Mouse (Mus musculus) C2C12 (cell line): ENCODE measurements at regions not wholly inside any gene's neighbourhood (a gene's known extent, or its start where the extent isn't known, plus 50 kb on each side); places are given as distances from the start of the nearest gene placed in this dataset.

Experiments used
- H3K27me3 ChIP-seq: one replicate; pipeline ENCODE4 v1.6.1; 2011; ENCODE audit not compliant: control insufficient read depth, insufficient read depth, insufficient read length
- H3K36me3 ChIP-seq: one replicate; pipeline ENCODE4 v1.6.1; 2011; ENCODE audit not compliant: control insufficient read depth, insufficient read depth
- H3K4me3 ChIP-seq: one replicate; pipeline ENCODE4 v1.5.1; 2011; ENCODE audit warnings: mild to moderate bottlenecking, control low read depth; ENCODE audit not compliant: poor library complexity, insufficient read depth, severe bottlenecking
- H3K79me2 ChIP-seq: one replicate; pipeline ENCODE4 v1.6.1; 2011; ENCODE audit not compliant: control insufficient read depth, insufficient read depth
- H3K79me3 ChIP-seq: one replicate; pipeline ENCODE4 v1.6.1; 2011; ENCODE audit warnings: low read depth, control low read depth
- H3ac ChIP-seq: one replicate; pipeline ENCODE3; 2011; ENCODE audit warnings: low read depth; ENCODE audit not compliant: control insufficient read depth, insufficient read length
- CEBPB ChIP-seq: IDR thresholded peaks from one replicate; pipeline ENCODE4 v1.6.1; 2011; ENCODE audit warnings: low read depth, mild to moderate bottlenecking, control low read depth, moderate library complexity
- CTCF ChIP-seq: IDR thresholded peaks from one replicate; pipeline ENCODE4 v1.5.1; 2011; ENCODE audit not compliant: control insufficient read depth, insufficient read depth, insufficient read length
- FOSL1 ChIP-seq: IDR thresholded peaks from one replicate; pipeline ENCODE4 v1.8.0; 2011; ENCODE audit warnings: mild to moderate bottlenecking, low read length; ENCODE audit not compliant: poor library complexity, insufficient read depth, severe bottlenecking
- MAX ChIP-seq: IDR thresholded peaks from one replicate; pipeline ENCODE4 v1.6.1; 2011; ENCODE audit warnings: mild to moderate bottlenecking, control low read depth
- MYOD1 ChIP-seq: IDR thresholded peaks from one replicate; pipeline ENCODE4 v1.6.1; 2011; ENCODE audit warnings: low read depth; ENCODE audit not compliant: control insufficient read depth, insufficient read length
- MYOG ChIP-seq: IDR thresholded peaks from one replicate; pipeline ENCODE4 v1.6.1; 2011; ENCODE audit not compliant: control insufficient read depth, insufficient read length; ENCODE audit errors: extremely low read depth
- USF1 ChIP-seq: IDR thresholded peaks from one replicate; pipeline ENCODE4 v1.6.1; 2011; ENCODE audit warnings: low read depth, mild to moderate bottlenecking, control low read depth, moderate library complexity

DNA sequence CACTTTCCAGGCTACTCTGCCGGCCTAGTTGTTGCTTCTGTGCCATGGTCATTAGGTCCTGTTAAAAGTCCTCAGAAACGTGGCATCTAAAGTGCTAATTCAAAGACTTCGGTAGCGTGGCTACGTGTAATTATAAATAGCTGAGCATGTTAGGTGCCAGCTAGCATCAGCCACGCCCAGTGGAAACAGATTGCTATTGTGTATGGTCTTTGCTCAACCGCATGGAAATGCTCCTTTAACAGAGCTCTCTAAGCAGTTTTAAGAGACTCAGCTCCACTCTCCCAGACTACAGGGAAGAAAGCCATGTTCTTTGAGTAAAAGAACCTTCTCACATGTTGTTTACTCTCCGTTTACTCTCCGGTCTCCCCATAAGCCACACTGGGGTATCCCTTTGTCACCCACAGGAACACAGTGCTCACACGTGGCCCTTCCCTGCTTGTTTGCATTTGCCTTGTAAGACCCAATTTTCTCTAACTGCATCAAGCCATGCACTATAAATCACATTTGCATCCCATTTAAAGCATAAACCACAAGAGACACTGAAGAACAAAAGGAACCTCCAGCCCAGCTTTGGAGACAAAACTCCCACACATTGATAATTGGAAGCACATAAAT is 311.7 kb downstream of the Fgf10 start:
- Histone ChIP-seq H3K4me3 (no peak overlapping the region), H3K79me3 (no peaks in the 10 kb centered on the region), H3K27me3 (no peaks in the 10 kb centered on the region), H3K79me2 (no peaks in the 10 kb centered on the region), H3K36me3 (no peaks in the 10 kb centered on the region), H3ac (no peak overlapping the region)
- TF ChIP-seq FOSL1 (no peak), MYOD1 (no peak), USF1 (no peak), CTCF (no peak), MYOG (no peak), MAX (no peak), CEBPB (no peak)

DNA sequence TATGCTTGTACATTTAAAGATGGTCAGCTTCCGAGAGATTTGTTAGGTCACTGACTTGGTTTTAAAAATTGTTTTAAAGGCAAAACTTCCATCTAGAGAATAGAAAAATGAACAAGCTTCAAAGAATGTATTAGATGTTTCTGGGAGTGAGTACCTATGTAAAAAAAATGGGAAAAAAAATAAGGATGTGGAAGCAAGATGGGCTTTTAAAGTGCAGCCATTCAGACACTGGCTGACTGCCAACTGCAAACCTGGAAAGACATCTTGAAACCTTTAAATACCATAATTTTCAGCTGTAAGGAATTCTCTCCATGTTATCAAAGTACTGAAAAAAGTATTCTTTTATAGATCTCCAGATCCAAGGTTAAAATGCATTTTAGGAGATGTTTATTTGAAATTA is 315.7 kb downstream of the Fgf10 start:
- Histone ChIP-seq H3ac (no peak overlapping the region), H3K27me3 (no peaks in the 10 kb centered on the region), H3K36me3 (no peaks in the 10 kb centered on the region), H3K4me3 (no peak overlapping the region), H3K79me3 (no peaks in the 10 kb centered on the region), H3K79me2 (no peaks in the 10 kb centered on the region)
- no peak for TF ChIP-seq MYOD1
- TF ChIP-seq MAX = no peak
- TF ChIP-seq FOSL1 = no peak
- no peak for TF ChIP-seq CTCF
- no peak for TF ChIP-seq USF1
- TF ChIP-seq MYOG = no peak
- TF ChIP-seq CEBPB = no peak

DNA sequence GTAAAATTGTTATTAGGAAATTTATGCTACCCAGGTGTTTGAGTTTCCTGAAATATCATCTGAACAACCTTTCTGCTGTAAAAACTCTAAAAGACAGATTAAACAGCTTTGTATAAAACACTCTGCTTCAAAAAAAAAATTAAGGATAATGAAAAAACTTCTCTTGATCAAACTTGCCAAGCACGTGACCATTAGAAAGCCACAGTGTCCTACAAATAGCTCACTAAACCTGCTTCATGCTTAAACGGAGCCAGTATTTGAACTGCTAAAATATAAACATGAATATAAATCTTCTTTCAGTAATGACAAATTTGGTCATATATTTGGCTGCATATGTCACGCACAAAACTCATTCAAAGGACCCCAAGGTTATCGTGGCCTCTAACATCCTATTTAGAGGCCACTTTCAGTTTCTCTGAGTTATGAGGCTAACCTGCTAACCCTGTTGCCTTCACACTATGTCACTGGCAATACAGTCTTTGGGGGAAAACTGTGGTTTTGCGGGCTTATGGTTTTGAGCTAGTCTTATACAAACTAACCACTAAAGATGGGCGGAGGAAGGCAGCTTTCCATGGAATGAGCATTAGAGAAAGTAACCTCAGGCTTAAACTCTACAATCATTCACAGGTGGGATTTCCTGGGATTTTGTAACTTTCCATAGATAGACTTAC is 355.8 kb downstream of the Fgf10 start:
- no peaks in the 10 kb centered on the region for H3K79me3 ChIP-seq
- H3ac ChIP-seq = no peak overlapping the region
- no peaks in the 10 kb centered on the region for H3K36me3 ChIP-seq
- no peaks in the 10 kb centered on the region for H3K27me3 ChIP-seq
- no peak overlapping the region for H3K4me3 ChIP-seq
- H3K79me2 ChIP-seq = no peaks in the 10 kb centered on the region
- no peak for TF ChIP-seq MAX
- TF ChIP-seq CTCF = no peak
- TF ChIP-seq USF1 = no peak
- no peak for TF ChIP-seq FOSL1
- no peak for TF ChIP-seq CEBPB

GRCm38 (mm10) chr13:119039616-119040015 is 370.0 kb downstream of the Fgf10 start:
- Histone ChIP-seq H3K36me3 (no peaks in the 10 kb centered on the region), H3K79me2 (no peaks in the 10 kb centered on the region), H3K79me3 (no peaks in the 10 kb centered on the region), H3ac (no peak overlapping the region), H3K4me3 (no peak overlapping the region), H3K27me3 (no peaks in the 10 kb centered on the region)
- TF ChIP-seq MYOD1 (no peak), FOSL1 (no peak), MAX (no peak), MYOG (no peak), CTCF (no peak), USF1 (no peak), CEBPB (no peak)

GRCm38 (mm10) chr13:119045112-119045511 is 375.5 kb downstream of the Fgf10 start:
- Histone ChIP-seq H3K4me3 (no peak overlapping the region), H3K36me3 (no peaks in the 10 kb centered on the region), H3K79me2 (no peaks in the 10 kb centered on the region), H3K27me3 (no peaks in the 10 kb centered on the region), H3ac (no peak overlapping the region), H3K79me3 (no peaks in the 10 kb centered on the region)
- TF ChIP-seq USF1 = no peak
- no peak for TF ChIP-seq FOSL1
- TF ChIP-seq MYOD1 = no peak
- no peak for TF ChIP-seq MYOG
- TF ChIP-seq CTCF = no peak
- TF ChIP-seq CEBPB = no peak
- no peak for TF ChIP-seq MAX
